Mouse (Mus musculus) brain, embryonic 14.5 days (tissue): ENCODE results near the gene Etv3.

Experiments used
- CTCF ChIP-seq: fragments of 200-500 bp; IDR thresholded peaks from 2 replicates; pipeline ENCODE4 v1.5.1; 2012; ENCODE audit warnings: inconsistent platforms, mild to moderate bottlenecking, moderate library complexity, borderline replicate concordance; ENCODE audit not compliant: insufficient read depth, insufficient read length; ENCODE audit errors: extremely low read depth
- POLR2A ChIP-seq: fragments of 200-500 bp; IDR thresholded peaks from 2 replicates; pipeline ENCODE4 v1.6.1; 2012; ENCODE audit warnings: mild to moderate bottlenecking, inconsistent platforms, borderline replicate concordance; ENCODE audit not compliant: poor library complexity, insufficient read depth, insufficient read length, severe bottlenecking; ENCODE audit errors: extremely low read depth

DNA sequence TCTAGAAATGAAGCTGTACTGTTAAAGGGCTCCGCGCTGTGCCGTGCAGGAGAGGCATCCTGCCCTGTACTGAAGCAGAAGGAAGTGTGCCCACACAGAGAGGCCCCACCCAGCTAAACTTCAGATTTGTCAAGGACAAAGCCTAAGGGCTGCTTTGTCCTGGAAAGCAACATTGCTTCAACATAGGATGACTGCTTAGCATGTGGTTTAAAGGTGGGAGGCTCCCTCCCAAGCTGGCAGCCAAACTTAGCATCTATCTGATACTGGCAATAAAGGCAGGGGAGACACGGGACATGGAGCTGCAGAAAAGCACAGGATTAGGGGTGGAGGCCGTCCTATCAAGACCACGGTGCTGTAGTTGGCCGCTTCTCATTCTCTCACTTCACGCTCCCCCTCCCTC lies 24.1 kb upstream of the Etv3 start:
- TF ChIP-seq POLR2A (no peak), CTCF (no peak)
